Mouse (Mus musculus) embryonic facial prominence, embryonic 14.5 days (tissue): ENCODE data around the gene Ift27. TPM values are rescaled to one million over a fixed set of nuclear protein-coding genes. Genes with fewer than 3 reads are reported as not detected.

ENCODE experiments used
- ATAC-seq: fragments of 200-750 bp; cut with Nextera tagmentation; 2 replicates; pipeline ENCODE4 v1.8.0; 2017; ENCODE audit warnings: low read depth, moderate number of reproducible peaks, moderate TSS enrichment
- DNase-seq: peaks from one replicate; pipeline ENCODE4 v3.0.0-alpha.2; 2015; ENCODE audit warnings: low spot score
- H3K27ac ChIP-seq: fragments of 300-500 bp; sonication (generic); replicated peaks from 2 replicates; pipeline ENCODE4 v1.5.1; 2014; ENCODE audit warnings: low read depth, mild to moderate bottlenecking, low read length, moderate library complexity
- H3K27me3 ChIP-seq: fragments of 300-500 bp; sonication (generic); replicated peaks from 2 replicates; pipeline ENCODE4 v1.6.1; 2014; ENCODE audit warnings: low read length; ENCODE audit not compliant: control insufficient read depth, insufficient read depth
- H3K36me3 ChIP-seq: fragments of 300-500 bp; sonication (generic); 2 replicates; pipeline ENCODE4 v1.6.1; 2014; ENCODE audit warnings: low read length, mixed read lengths; ENCODE audit not compliant: control insufficient read depth, insufficient read depth
- H3K4me1 ChIP-seq: fragments of 300-500 bp; sonication (generic); 2 replicates; pipeline ENCODE4 v1.6.1; 2014; ENCODE audit warnings: antibody characterized with exemption, low read length; ENCODE audit not compliant: control insufficient read depth, insufficient read depth
- H3K4me2 ChIP-seq: fragments of 300-500 bp; sonication (generic); 2 replicates; pipeline ENCODE4 v1.6.1; 2014; ENCODE audit warnings: low read depth, mild to moderate bottlenecking, low read length, moderate library complexity, mixed read lengths
- H3K4me3 ChIP-seq: fragments of 300-500 bp; sonication (generic); 2 replicates; pipeline ENCODE4 v1.5.1; 2014; ENCODE audit warnings: low read depth, mild to moderate bottlenecking, low read length
- H3K9ac ChIP-seq: fragments of 300-500 bp; sonication (generic); 2 replicates; pipeline ENCODE4 v1.6.1; 2014; ENCODE audit warnings: low read depth, mild to moderate bottlenecking, low read length, moderate library complexity, mixed read lengths
- H3K9me3 ChIP-seq: fragments of 300-500 bp; sonication (generic); 2 replicates; pipeline ENCODE4 v1.6.1; 2016; ENCODE audit warnings: low read length; ENCODE audit not compliant: control insufficient read depth
- WGBS: fragments of 180-500 bp; shearing (Covaris S2); extraction: QIAGEN DNeasy Blood & Tissue Kit; methylation state at CpG from one replicate; pipeline ENCODE4 v1.1.7; 2014; 5-methylcytosine and 5-hydroxymethylcytosine counted together
- polyA plus RNA-seq: library from polyadenylated mRNA; unstranded; fragments of >200 nt; fragmentation: Nextera tagmentation; extraction: Ambion mirVana; gene quantifications from 2 replicates; pipeline ENCODE4 v1.2.1, GENCODE M21; 2014

The Ift27 gene
- polyA plus RNA-seq, 1 experiment from 2014 or later = 84.7 TPM

DNA sequence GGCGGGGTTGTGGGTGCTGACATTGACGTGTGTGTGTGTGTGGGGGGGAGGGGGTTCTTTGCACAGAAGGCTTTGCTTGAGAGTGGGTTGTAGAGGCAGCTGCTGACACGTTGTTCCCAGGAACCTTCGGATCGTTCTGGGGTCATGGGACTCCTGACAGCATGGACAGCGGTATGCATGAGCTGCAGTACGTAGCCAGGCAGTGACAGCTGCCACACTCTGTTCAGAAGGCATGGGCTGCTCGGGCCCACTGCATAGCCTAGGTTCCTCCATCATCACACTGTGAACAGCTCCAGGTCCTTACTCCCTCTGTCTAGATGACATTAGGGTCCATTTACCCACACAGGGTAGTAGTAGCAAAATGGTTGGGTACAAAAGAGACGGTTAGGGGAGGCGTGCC lies 3.4 kb upstream of the Ift27 start:
- no peak overlapping the region for H3K4me3 ChIP-seq
- H3K9me3 ChIP-seq = no peaks in the 10 kb centered on the region
- peak; percentile 29 for DNase-seq
- no peak for ATAC-seq
- H3K4me1 ChIP-seq = peaks cover 19% of the 10 kb centered on the region
- WGBS = 64% methylated on average over 10 of the region's 10 CpGs
- peaks cover 3% of the 10 kb centered on the region; the same call in 1 of the 2 replicates for H3K27me3 ChIP-seq
- no peak overlapping the region for H3K4me2 ChIP-seq
- no peak overlapping the region for H3K9ac ChIP-seq
- no peak overlapping the region for H3K27ac ChIP-seq
- H3K36me3 ChIP-seq = no peaks in the 10 kb centered on the region

DNA sequence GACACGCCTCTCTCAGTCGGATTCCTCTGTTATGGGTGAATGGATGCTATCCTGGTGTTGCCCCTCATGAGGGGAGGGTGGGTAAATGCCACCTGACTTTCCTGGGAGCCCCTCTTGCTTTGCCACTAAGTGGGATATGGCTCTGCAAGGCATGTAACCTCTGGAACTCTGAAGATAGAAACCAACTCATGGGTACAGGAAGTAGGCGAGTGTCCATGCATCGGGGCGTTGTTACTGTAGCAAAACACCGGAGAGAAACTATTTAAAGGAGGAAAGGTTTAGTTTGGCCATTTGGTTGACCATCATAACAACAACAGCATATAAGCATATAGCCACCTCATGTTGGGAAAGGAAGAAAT lies 959 bp upstream of the Ift27 start:
- H3K36me3 ChIP-seq = no peaks in the 10 kb centered on the region
- H3K4me1 ChIP-seq = peaks cover 13% of the 10 kb centered on the region
- no peak for ATAC-seq
- WGBS = 77% methylated on average over 6 of the region's 6 CpGs
- H3K27me3 ChIP-seq = peaks cover 3% of the 10 kb centered on the region; the same call in 1 of the 2 replicates
- H3K9me3 ChIP-seq = no peaks in the 10 kb centered on the region
- no peak overlapping the region for H3K27ac ChIP-seq
- peak overlapping the region; percentile 60 for H3K4me2 ChIP-seq
- DNase-seq = no peak
- peak overlapping the region; percentile 70 for H3K4me3 ChIP-seq
- peak overlapping the region; percentile 68; the same call in 1 of the 2 replicates for H3K9ac ChIP-seq

DNA sequence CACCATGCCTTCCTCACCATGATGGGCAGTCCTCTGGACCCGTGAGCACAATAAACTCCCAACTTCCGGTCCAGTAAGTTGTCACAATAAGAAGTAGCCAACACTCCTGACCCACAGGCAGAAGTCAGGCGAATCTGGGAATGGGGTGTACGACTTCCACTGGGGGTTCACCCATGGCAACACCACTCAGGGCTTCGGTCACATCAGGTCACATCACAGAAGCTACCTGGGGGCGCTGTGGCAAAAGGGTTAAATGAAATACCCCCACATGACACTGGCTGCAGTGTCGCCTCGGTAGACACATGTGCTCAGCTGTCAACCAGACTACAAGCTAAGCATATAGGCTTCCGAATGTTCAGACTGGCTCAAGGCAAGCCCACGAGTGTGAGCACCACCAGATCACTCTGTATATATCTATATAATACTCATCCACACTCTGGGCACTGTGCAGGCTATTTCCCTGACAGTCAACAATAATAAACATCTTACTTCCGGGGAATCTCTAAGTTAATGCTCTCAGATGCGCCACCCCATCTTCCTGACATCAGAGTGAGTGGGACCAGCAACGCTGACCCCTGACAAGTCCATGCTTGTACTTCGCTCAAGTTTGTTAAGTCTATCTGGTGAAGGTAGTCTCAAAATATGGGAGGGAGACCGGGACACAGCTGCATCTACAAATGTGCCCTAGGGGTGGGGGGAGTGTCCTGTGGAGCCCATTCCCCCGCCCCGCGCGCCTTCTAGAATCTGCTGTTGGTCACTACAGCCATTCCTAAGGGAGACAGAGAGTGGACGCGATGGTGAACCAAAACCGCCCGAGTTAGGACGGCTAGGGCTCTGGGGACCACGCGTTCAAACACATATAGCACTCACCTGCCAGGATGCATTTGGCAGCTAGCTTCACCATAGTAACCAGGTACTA lies 749 bp downstream of the Ift27 start:
- no peak for ATAC-seq

DNA sequence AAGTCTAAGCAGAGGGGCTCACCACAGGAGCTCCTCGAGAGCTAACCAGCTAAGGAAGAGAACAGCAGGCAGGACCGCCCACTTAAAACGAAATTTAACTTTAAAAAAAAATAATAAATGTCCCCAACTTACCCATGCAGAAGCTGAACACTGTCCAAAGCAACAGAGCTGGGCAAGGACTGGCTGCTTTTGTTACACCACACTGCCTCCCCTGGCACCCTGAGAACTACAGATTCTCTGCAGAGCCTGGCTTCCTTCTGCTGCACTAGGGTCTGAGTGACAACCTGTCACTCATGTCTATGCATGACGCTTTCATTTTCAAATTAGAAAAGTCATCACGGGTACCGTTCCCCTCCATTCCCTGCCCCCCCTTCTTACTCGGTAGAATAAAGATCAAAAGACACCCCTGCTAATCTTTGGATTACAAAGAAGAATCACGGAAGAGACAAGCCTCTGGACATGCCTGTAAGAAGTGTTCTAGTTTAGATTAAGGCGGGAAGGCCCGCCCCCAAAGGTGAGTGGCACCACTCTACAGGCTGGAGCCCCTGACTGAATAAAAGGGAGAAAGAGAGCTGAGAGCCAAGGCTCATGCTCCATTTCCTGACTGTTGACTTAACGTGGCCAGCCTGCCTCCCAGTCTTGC lies 1.5 kb downstream of the Ift27 start:
- H3K27ac ChIP-seq = no peak overlapping the region
- H3K4me3 ChIP-seq = no peak overlapping the region
- H3K36me3 ChIP-seq = 0 out of 2 replicates have a peak, but pooled peaks cover 5% of the 10 kb centered on the region
- DNase-seq (no peak), ATAC-seq (no peak)
- no peaks in the 10 kb centered on the region for H3K27me3 ChIP-seq
- peak overlapping the region; percentile 93; the same call in 1 of the 2 replicates for H3K4me2 ChIP-seq
- no peak overlapping the region for H3K9ac ChIP-seq
- no peaks in the 10 kb centered on the region for H3K9me3 ChIP-seq
- peaks cover 13% of the 10 kb centered on the region for H3K4me1 ChIP-seq
- WGBS = 78% methylated on average over 11 of the region's 11 CpGs

More for the DNA sequence above, 749 bp downstream of the Ift27 start:
- whole genome bisulfite sequencing = 24% methylated on average over 26 of the region's 26 CpGs
- H3K9me3 ChIP-seq = no peaks in the 10 kb centered on the region
- H3K4me2 ChIP-seq = peak overlapping the region; percentile 93
- peak overlapping the region; percentile 78 for H3K9ac ChIP-seq
- no peaks in the 10 kb centered on the region for H3K36me3 ChIP-seq
- H3K27me3 ChIP-seq = no peaks in the 10 kb centered on the region
- 0 out of 2 replicates have a peak overlapping the region, but pooled peaks have one; percentile 15 for H3K27ac ChIP-seq
- peak overlapping the region; percentile 70 for H3K4me3 ChIP-seq
- H3K4me1 ChIP-seq = peaks cover 13% of the 10 kb centered on the region
- peak; percentile 6 for DNase-seq

DNA sequence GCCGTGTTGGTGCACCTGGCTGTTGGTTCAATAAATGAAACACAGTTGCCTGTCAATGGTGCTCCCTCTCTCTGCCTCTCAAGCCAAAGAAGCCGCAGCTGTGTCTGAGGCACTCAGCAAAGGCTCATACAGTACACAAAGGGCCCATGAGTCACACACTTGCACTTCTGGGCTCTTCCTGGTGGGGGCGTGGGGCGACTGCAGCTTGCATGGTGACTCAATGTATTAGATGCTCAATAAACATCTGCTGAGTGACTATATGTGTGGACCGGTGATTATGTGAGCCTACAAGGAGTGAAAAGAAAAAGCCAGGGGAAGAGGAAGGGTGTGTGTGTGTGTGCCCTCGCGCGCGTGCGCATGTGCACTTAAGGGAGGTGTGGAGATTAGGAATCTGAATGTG lies 2.3 kb downstream of the Ift27 start:
- H3K9ac ChIP-seq = no peak overlapping the region
- H3K4me2 ChIP-seq = no peak overlapping the region
- H3K27me3 ChIP-seq = no peaks in the 10 kb centered on the region
- H3K9me3 ChIP-seq = no peaks in the 10 kb centered on the region
- H3K27ac ChIP-seq = no peak overlapping the region
- ATAC-seq (no peak), DNase-seq (no peak)
- H3K4me3 ChIP-seq = no peak overlapping the region
- WGBS = 95% methylated on average over 10 of the region's 10 CpGs
- 0 out of 2 replicates have a peak, but pooled peaks cover 7% of the 10 kb centered on the region for H3K36me3 ChIP-seq
- peaks cover 13% of the 10 kb centered on the region for H3K4me1 ChIP-seq

DNA sequence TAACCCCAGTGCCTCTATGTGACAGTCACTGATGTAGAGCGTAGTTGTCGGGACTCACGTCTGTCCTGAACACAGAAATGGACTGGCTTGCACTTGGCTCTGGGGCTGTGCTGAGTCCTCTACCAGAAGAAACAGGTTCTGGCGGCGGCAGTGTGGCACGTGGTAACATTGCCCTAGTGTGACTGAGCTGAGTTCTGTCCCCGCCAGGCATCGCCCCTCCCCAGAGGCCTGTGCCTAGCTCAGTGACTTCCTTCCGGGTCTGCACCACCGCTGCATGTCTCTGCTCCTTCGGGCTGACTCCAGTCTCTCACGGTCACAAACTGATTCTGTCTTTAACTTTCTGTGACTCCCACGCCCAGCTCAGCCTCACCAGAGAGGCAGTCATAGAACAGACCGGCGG lies 3.2 kb downstream of the Ift27 start:
- no peak overlapping the region for H3K4me3 ChIP-seq
- no peak overlapping the region for H3K4me2 ChIP-seq
- DNase-seq (no peak), ATAC-seq (no peak)
- WGBS = 90% methylated on average over 15 of the region's 15 CpGs
- H3K27ac ChIP-seq = no peak overlapping the region
- no peak overlapping the region for H3K9ac ChIP-seq
- H3K9me3 ChIP-seq = no peaks in the 10 kb centered on the region
- no peaks in the 10 kb centered on the region for H3K27me3 ChIP-seq
- peaks cover 13% of the 10 kb centered on the region for H3K4me1 ChIP-seq
- 0 out of 2 replicates have a peak, but pooled peaks cover 7% of the 10 kb centered on the region for H3K36me3 ChIP-seq

DNA sequence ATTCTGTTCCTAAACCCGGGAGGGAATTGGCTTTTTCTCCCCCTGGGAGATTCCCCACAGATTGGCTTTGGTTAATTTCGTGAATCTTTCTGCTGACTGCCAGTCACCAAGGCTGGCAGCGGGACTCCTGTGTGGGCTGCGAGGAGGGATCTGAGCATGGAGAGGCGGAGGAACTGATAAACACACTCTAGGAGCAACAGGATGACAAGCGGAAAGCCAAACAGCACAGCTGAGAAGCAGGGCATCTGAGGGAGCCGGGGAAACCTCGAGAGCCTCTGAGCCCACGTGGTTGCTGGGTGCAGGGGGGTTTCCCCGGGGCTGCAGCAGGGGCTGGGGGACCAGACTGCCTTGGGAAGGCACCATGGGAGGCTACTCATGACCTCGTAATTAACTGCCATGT lies 4.3 kb downstream of the Ift27 start:
- Histone ChIP-seq H3K27ac (no peak overlapping the region), H3K9me3 (no peaks in the 10 kb centered on the region), H3K9ac (no peak overlapping the region), H3K4me2 (no peak overlapping the region), H3K36me3 (peaks cover 13% of the 10 kb centered on the region; the same call in 1 of the 2 replicates), H3K27me3 (no peaks in the 10 kb centered on the region), H3K4me1 (peaks cover 10% of the 10 kb centered on the region), H3K4me3 (no peak overlapping the region)
- no peak for DNase-seq
- WGBS = 78% methylated on average over 9 of the region's 11 CpGs
- ATAC-seq = no peak

DNA sequence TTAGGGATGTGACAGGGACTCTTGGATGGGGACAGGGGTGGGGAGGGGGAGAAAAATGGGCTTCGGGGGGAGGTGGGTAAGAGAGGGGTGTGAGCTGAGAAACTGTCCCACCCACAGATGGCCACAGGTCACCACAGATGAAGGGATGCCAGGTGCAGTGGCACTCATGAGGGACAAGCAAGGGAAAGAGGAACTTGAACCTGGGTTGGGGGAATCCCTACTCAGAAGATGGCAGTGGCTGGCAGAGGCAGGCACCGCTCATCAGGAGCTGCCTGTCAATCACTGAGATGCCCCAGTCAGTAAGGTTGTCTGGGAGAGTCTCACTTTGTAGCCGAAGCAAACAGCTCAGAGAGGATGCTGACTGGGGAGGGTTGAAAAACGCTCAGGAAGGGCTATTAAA lies 8.6 kb downstream of the Ift27 start:
- H3K27me3 ChIP-seq = no peaks in the 10 kb centered on the region
- H3K4me3 ChIP-seq = no peak overlapping the region
- DNase-seq (no peak), ATAC-seq (no peak)
- H3K4me1 ChIP-seq = no peaks in the 10 kb centered on the region
- no peak overlapping the region for H3K27ac ChIP-seq
- no peak overlapping the region for H3K9ac ChIP-seq
- no peaks in the 10 kb centered on the region for H3K9me3 ChIP-seq
- no peak overlapping the region for H3K4me2 ChIP-seq
- WGBS = 84% methylated on average over 4 of the region's 4 CpGs
- H3K36me3 ChIP-seq = peaks cover 21% of the 10 kb centered on the region; the same call in 1 of the 2 replicates
